In the genomic region with DNA sequence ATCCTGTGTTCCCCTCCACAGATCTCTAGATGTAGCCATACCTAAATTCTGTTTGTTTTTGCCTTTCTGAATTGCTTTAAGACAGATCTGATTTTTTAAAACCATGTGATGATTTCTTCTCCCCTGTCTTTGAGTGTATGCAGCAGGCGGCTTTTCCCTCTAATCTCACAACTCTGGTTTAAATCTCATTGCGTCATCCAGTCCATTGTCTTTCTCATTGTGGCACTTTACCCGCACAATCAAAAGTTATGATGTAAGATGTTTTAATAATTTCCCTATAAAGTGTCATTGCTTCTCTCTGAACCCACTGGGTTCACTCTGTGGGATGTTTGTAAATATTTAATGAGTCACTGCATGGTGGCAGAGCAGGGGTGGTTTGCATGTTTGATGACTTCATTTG, we compare ENCODE assay signal across 31 mouse cellular contexts. TPM values are rescaled to one million over a fixed set of nuclear protein-coding genes. Genes with fewer than 3 reads are reported as not detected.
"Had no signal": no experiment of that assay in that cellular context is flagged by ENCODE, and none has a peak within 500 bp of the region (broad histone marks: within the 10 kb centered on the region; RNA-seq: fewer than 3 reads in every experiment).

No protein-coding gene starts in this region.

- H3K4me3 ChIP-seq: gastrocnemius, adult 2 months; heart, adult 2 months; heart, embryonic 13.5 days; heart, embryonic 15.5 days; hindbrain, embryonic 10.5 days; hindbrain, embryonic 12.5 days; kidney, embryonic 15.5 days; limb, embryonic 13.5 days; limb, embryonic 15.5 days had no signal

- H3K9me3 ChIP-seq: heart, embryonic 15.5 days; hindbrain, embryonic 10.5 days; hindbrain, embryonic 12.5 days; kidney, embryonic 15.5 days; limb, embryonic 13.5 days; limb, embryonic 15.5 days had no signal

- H3K27ac ChIP-seq: gastrocnemius, adult 2 months; heart, adult 2 months; heart, embryonic 13.5 days; heart, embryonic 15.5 days; hindbrain, embryonic 10.5 days; hindbrain, embryonic 12.5 days; hindbrain, embryonic 14.5 days; kidney, embryonic 15.5 days; kidney, postnatal 0 days; limb, embryonic 13.5 days; limb, embryonic 15.5 days had no signal

- ATAC-seq: hindbrain, embryonic 16.5 days; intestine, embryonic 16.5 days had no signal

- H3K4me1 ChIP-seq: heart, embryonic 13.5 days; heart, embryonic 15.5 days; hindbrain, embryonic 10.5 days; kidney, embryonic 15.5 days had no signal

- H3K36me3 ChIP-seq: heart, embryonic 13.5 days; heart, embryonic 15.5 days; hindbrain, embryonic 10.5 days; hindbrain, embryonic 12.5 days; kidney, embryonic 15.5 days; limb, embryonic 13.5 days; limb, embryonic 15.5 days had no signal

- H3K4me2 ChIP-seq: heart, embryonic 11.5 days; heart, embryonic 13.5 days; heart, embryonic 15.5 days; hindbrain, embryonic 12.5 days; hindbrain, embryonic 14.5 days; kidney, embryonic 15.5 days; limb, embryonic 13.5 days; limb, embryonic 15.5 days had no signal

- H3K27me3 ChIP-seq: heart, embryonic 15.5 days; hindbrain, embryonic 12.5 days; kidney, embryonic 15.5 days; limb, embryonic 15.5 days had no signal

- DNase-seq: gastrocnemius, adult 2 months; gastrocnemius, postnatal 10 days; gastrocnemius, postnatal 25 days; heart, adult 2 months; heart, postnatal 14 days; heart, postnatal 4 days; kidney, adult 11 months; kidney, adult 2 months; kidney, adult 9 months; kidney, postnatal 14 days; kidney, postnatal 36 days; layer of hippocampus, adult 9-11 months; layer of hippocampus, postnatal 36 days; left cerebral cortex, postnatal 4 days had no signal

- H3K9ac ChIP-seq: heart, embryonic 13.5 days; heart, embryonic 15.5 days; hindbrain, embryonic 12.5 days; hindbrain, embryonic 14.5 days; kidney, embryonic 15.5 days; limb, embryonic 13.5 days; limb, embryonic 15.5 days had no signal

RNA-seq across cellular contexts. Expression of gene Sox14, which starts 36.6 kb away (rescaled TPM):
- polyA plus RNA-seq: frontal cortex, adult 2 months; heart, adult 2 months; heart, embryonic 11.5 days; heart, embryonic 13.5 days; heart, embryonic 15.5 days; heart, postnatal 0 days; intestine, embryonic 14.5 days; intestine, embryonic 16.5 days; kidney, adult 2 months; kidney, embryonic 15.5 days; kidney, postnatal 0 days; large intestine, adult 2 months; limb, embryonic 15.5 days; liver, adult 2 months had no signal
